Comparison of ENCODE assay signal across 8 mouse cellular contexts in the genomic region with DNA sequence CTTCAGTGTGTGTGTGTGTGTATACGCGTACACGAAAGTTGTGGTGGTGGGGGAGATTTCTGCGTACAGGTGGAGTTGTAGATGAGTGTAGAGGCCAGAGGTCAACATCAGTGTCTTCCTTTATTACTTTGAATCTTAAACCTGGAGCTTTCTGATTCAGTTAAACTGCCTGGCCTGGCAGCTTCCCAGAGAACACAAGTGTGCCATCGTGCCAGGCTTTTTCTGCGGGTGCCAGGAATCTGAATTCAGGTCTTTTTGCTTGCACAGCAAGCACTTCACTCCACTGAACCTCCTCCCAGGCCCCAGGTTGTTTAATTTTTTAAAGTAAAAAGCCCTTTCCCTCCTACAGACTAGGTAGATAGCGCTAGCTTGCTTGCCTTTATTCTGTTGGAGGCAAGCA. TPM values are rescaled to one million over a fixed set of nuclear protein-coding genes. Genes with fewer than 3 reads are reported as not detected.
DNase-seq lines count a peak whose midpoint lies in the region; ATAC-seq and TF ChIP-seq lines count a peak whose summit lies in the region.

No protein-coding gene starts in this region.

- intact Hi-C loops in heart, postnatal 14 days (cut with DNase I), result loop anchor here (10.0 kb wide), 1 partner anchor 677 kb away; the partner anchor contains the start of genes 1300017J02Rik and Topbp1

- H3K4me2 ChIP-seq in heart, embryonic 16.5 days (ENCODE audit: low read depth, low read length), result peak overlapping the region; percentile 75
- H3K4me2 ChIP-seq in intestine, postnatal 0 days (replicated peaks; ENCODE audit: low read depth), result peak overlapping the region; percentile 93
- peak overlapping the region; percentile 60 for H3K4me2 ChIP-seq in midbrain, embryonic 11.5 days

- H3K27me3 ChIP-seq in heart, embryonic 16.5 days (ENCODE audit: control insufficient read depth, insufficient read depth, low read length), result no peaks in the 10 kb centered on the region
- no peaks in the 10 kb centered on the region for H3K27me3 ChIP-seq in intestine, postnatal 0 days (replicated peaks; ENCODE audit: control insufficient read depth, insufficient read depth, low read length)
- no peaks in the 10 kb centered on the region for H3K27me3 ChIP-seq in midbrain, embryonic 11.5 days (ENCODE audit: control insufficient read depth, insufficient read depth, low read length)

- no peaks in the 10 kb centered on the region for H3K9me3 ChIP-seq in heart, embryonic 16.5 days (replicated peaks; ENCODE audit: control insufficient read depth, low read length)
- H3K9me3 ChIP-seq in intestine, postnatal 0 days (ENCODE audit: control insufficient read depth), result no peaks in the 10 kb centered on the region
- no peaks in the 10 kb centered on the region for H3K9me3 ChIP-seq in midbrain, embryonic 11.5 days (ENCODE audit: control insufficient read depth, low read length)

- TF ChIP-seq POLR2A in cortical plate, adult 2 months (IDR thresholded peaks at IDR 0.05; ENCODE audit: extremely low read depth, insufficient read depth, low read length), result no peak

- TF ChIP-seq CTCF in cortical plate, adult 2 months (IDR thresholded peaks at IDR 0.05; ENCODE audit: extremely low read depth, insufficient read depth, low read length), result no peak
- TF ChIP-seq CTCF in intestine, postnatal 0 days (IDR thresholded peaks at IDR 0.05; ENCODE audit: low read depth), result no peak

- no peak for DNase-seq in heart, postnatal 14 days
- no peak for DNase-seq in midbrain, embryonic 11.5 days (ENCODE audit: low spot score, missing footprints)
- DNase-seq in frontal cortex, adult 2 months (ENCODE audit: extremely low spot score in 1 of 2, low spot score in 1 of 2), result no peak
- DNase-seq in gastrocnemius, postnatal 4 days (ENCODE audit: low spot score in 2 of 2), result no peak

- H3K9ac ChIP-seq in heart, embryonic 16.5 days (ENCODE audit: low read length), result peak overlapping the region; percentile 100
- H3K9ac ChIP-seq in intestine, postnatal 0 days (ENCODE audit: low read depth, low read length), result peak overlapping the region; percentile 89; the same call in 1 of the 2 replicates
- peak overlapping the region; percentile 99 for H3K9ac ChIP-seq in midbrain, embryonic 11.5 days (ENCODE audit: low read length)

- peaks cover 18% of the 10 kb centered on the region for H3K4me1 ChIP-seq in heart, embryonic 16.5 days (ENCODE audit: control insufficient read depth, insufficient read depth, low read length)
- H3K4me1 ChIP-seq in cortical plate, adult 2 months (ENCODE audit: control insufficient read depth, insufficient read depth, low read length), result peaks cover 5% of the 10 kb centered on the region
- H3K4me1 ChIP-seq in intestine, postnatal 0 days (replicated peaks; ENCODE audit: control insufficient read depth, insufficient read depth, low read length), result peaks cover 6% of the 10 kb centered on the region
- peaks cover 11% of the 10 kb centered on the region; the same call in 1 of the 2 replicates for H3K4me1 ChIP-seq in midbrain, embryonic 11.5 days (ENCODE audit: control insufficient read depth, insufficient read depth, low read length)

- peak overlapping the region; percentile 97 for H3K27ac ChIP-seq in heart, embryonic 16.5 days (ENCODE audit: low read length)
- H3K27ac ChIP-seq in cortical plate, adult 2 months (ENCODE audit: insufficient read depth, low read length), result no peak overlapping the region
- H3K27ac ChIP-seq in intestine, postnatal 0 days (ENCODE audit: low read depth, low read length), result peak overlapping the region; percentile 89; the same call in 1 of the 2 replicates
- no peak overlapping the region for H3K27ac ChIP-seq in midbrain, embryonic 11.5 days (ENCODE audit: low read depth, low read length)

- ATAC-seq in heart, embryonic 16.5 days (replicated peaks; ENCODE audit: extremely low read depth, insufficient read depth, low FRiP score), result no peak
- no peak for ATAC-seq in intestine, postnatal 0 days
- ATAC-seq in midbrain, embryonic 11.5 days (ENCODE audit: low FRiP score), result no peak
- no peak for ATAC-seq in CD4-positive, CD25-positive, alpha-beta regulatory T cell, adult 4 months

- peak overlapping the region; percentile 93 for H3K4me3 ChIP-seq in heart, embryonic 16.5 days (ENCODE audit: low read length)
- H3K4me3 ChIP-seq in cortical plate, adult 2 months (ENCODE audit: insufficient read depth, low read length), result peak overlapping the region; percentile 54
- peak overlapping the region; percentile 65 for H3K4me3 ChIP-seq in intestine, postnatal 0 days (ENCODE audit: low read depth, low read length)
- peak overlapping the region; percentile 83 for H3K4me3 ChIP-seq in midbrain, embryonic 11.5 days (ENCODE audit: low read depth, low read length)

- 74% methylated on average over 7 of the region's 7 CpGs for WGBS in heart, embryonic 16.5 days
- WGBS in intestine, postnatal 0 days, result 57% methylated on average over 7 of the region's 7 CpGs
- WGBS in midbrain, embryonic 11.5 days, result 90% methylated on average over 7 of the region's 7 CpGs

- H3K36me3 ChIP-seq in heart, embryonic 16.5 days (ENCODE audit: control insufficient read depth, insufficient read depth), result peaks cover 4% of the 10 kb centered on the region; the same call in 1 of the 2 replicates
- 0 out of 2 replicates have a peak, but pooled peaks cover 7% of the 10 kb centered on the region for H3K36me3 ChIP-seq in intestine, postnatal 0 days (ENCODE audit: control insufficient read depth, insufficient read depth)
- no peaks in the 10 kb centered on the region for H3K36me3 ChIP-seq in midbrain, embryonic 11.5 days (ENCODE audit: control insufficient read depth, insufficient read depth, low read length)

RNA-seq across cellular contexts. Expression of gene Cep63, which starts 1.1 kb away (rescaled TPM):
- polyA plus RNA-seq in heart, embryonic 16.5 days (2015; fragmentation: Nextera tagmentation; extraction: Ambion mirVana), result 52.1 and 52.6 TPM in 2 replicates
- total RNA-seq in heart, postnatal 14 days (2021), result 10 to 100 TPM; 32.2 to 33.5 TPM
- polyA plus RNA-seq in cortical plate, adult 2 months (2012; rRNA removed), result 36.7 and 37.8 TPM in 2 replicates
- 25.8 and 30.8 TPM in 2 replicates for polyA plus RNA-seq in intestine, postnatal 0 days (2015; fragmentation: Nextera tagmentation; extraction: Ambion mirVana)
- 53.1 and 62.0 TPM in 2 replicates for polyA plus RNA-seq in midbrain, embryonic 11.5 days (2014; fragmentation: Nextera tagmentation; extraction: Ambion mirVana)
- polyA plus RNA-seq in CD4-positive, CD25-positive, alpha-beta regulatory T cell, adult 4 months (2017; shearing (Covaris generic)), result 10 to 100 TPM; 52.0 to 61.4 TPM
- 35.8 and 44.6 TPM in 2 replicates for polyA plus RNA-seq in frontal cortex, adult 2 months (2012; rRNA removed)
- total RNA-seq in gastrocnemius, postnatal 4 days (2021), result 10 to 100 TPM; 41.1 to 43.7 TPM

RNA-seq across cellular contexts. Expression of gene Anapc13, which starts 1.3 kb away (rescaled TPM):
- polyA plus RNA-seq in heart, embryonic 16.5 days (2015; fragmentation: Nextera tagmentation; extraction: Ambion mirVana), result 211 and 221 TPM in 2 replicates
- total RNA-seq in heart, postnatal 14 days (2021), result 100 to 1,000 TPM; 282 to 299 TPM
- polyA plus RNA-seq in cortical plate, adult 2 months (2012; rRNA removed), result 145 and 170 TPM in 2 replicates
- 182 and 204 TPM in 2 replicates for polyA plus RNA-seq in intestine, postnatal 0 days (2015; fragmentation: Nextera tagmentation; extraction: Ambion mirVana)
- polyA plus RNA-seq in midbrain, embryonic 11.5 days (2014; fragmentation: Nextera tagmentation; extraction: Ambion mirVana), result 167 and 182 TPM in 2 replicates
- polyA plus RNA-seq in CD4-positive, CD25-positive, alpha-beta regulatory T cell, adult 4 months (2017; shearing (Covaris generic)), result 100 to 1,000 TPM in 1 of 2 experiments, 10 to 100 TPM in 1; 88.7 to 111 TPM
- 139 and 152 TPM in 2 replicates for polyA plus RNA-seq in frontal cortex, adult 2 months (2012; rRNA removed)
- total RNA-seq in gastrocnemius, postnatal 4 days (2021), result 100 to 1,000 TPM; 200 to 212 TPM

Comparison
In these comparisons a context has a peak if more than half of its experiments do, and no peak if none do; other contexts are left out.
1. H3K27ac ChIP-seq: peak in heart, embryonic 16.5 days (single experiment) and intestine, postnatal 0 days (single experiment); none in cortical plate, adult 2 months (single experiment) and midbrain, embryonic 11.5 days (single experiment).
2. Peak in every context shown above with its lines, with median percentiles within 50 percentile points of each other: H3K4me2 ChIP-seq, H3K4me3 ChIP-seq and H3K9ac ChIP-seq.